Mouse (Mus musculus) heart, embryonic 15.5 days (tissue): ENCODE measurements around the gene Tmem50a. TPM values are rescaled to one million over a fixed set of nuclear protein-coding genes. Genes with fewer than 3 reads are reported as not detected.

ENCODE experiments used
- ATAC-seq: fragments of 200-750 bp; cut with Nextera tagmentation; replicated peaks from 2 replicates; pipeline ENCODE4 v1.8.0; 2017; ENCODE audit warnings: low read depth, moderate TSS enrichment; ENCODE audit not compliant: insufficient number of reproducible peaks, insufficient read depth, low FRiP score
- H3K27ac ChIP-seq: fragments of 300-500 bp; sonication (generic); 2 replicates; pipeline ENCODE4 v1.5.1; 2015; ENCODE audit warnings: mild to moderate bottlenecking, inconsistent platforms
- H3K27me3 ChIP-seq: fragments of 300-500 bp; sonication (generic); 2 replicates; pipeline ENCODE4 v1.6.1; 2015; ENCODE audit warnings: inconsistent platforms
- H3K36me3 ChIP-seq: fragments of 300-500 bp; sonication (generic); 2 replicates; pipeline ENCODE4 v1.6.1; 2015; ENCODE audit warnings: mild to moderate bottlenecking, inconsistent platforms
- H3K4me1 ChIP-seq: fragments of 300-500 bp; sonication (generic); replicated peaks from 2 replicates; pipeline ENCODE4 v1.6.1; 2015; ENCODE audit warnings: inconsistent platforms
- H3K4me2 ChIP-seq: fragments of 300-500 bp; sonication (generic); 2 replicates; pipeline ENCODE4 v1.6.1; 2015; ENCODE audit warnings: inconsistent platforms, mild to moderate bottlenecking, moderate library complexity
- H3K4me3 ChIP-seq: fragments of 300-500 bp; sonication (generic); 2 replicates; pipeline ENCODE4 v1.5.1; 2015; ENCODE audit warnings: mild to moderate bottlenecking, inconsistent platforms
- H3K9ac ChIP-seq: fragments of 300-500 bp; sonication (generic); 2 replicates; pipeline ENCODE4 v1.6.1; 2015; ENCODE audit warnings: mild to moderate bottlenecking, inconsistent platforms
- H3K9me3 ChIP-seq: fragments of 300-500 bp; sonication (generic); replicated peaks from 2 replicates; pipeline ENCODE4 v1.6.1; 2016; ENCODE audit warnings: inconsistent platforms
- WGBS: fragments of 180-500 bp; shearing (Covaris S2); methylation state at CpG from one replicate; pipeline ENCODE4 v1.1.7; 2015; ENCODE audit warnings: mixed read lengths; 5-methylcytosine and 5-hydroxymethylcytosine counted together
- polyA plus RNA-seq: library from polyadenylated mRNA; unstranded; fragments of >200 nt; fragmentation: Nextera tagmentation; extraction: Ambion mirVana; gene quantifications from 2 replicates; pipeline ENCODE4 v1.2.1, GENCODE M21; 2015

The Tmem50a gene
- polyA plus RNA-seq, 1 experiment from 2014 or later: 142 TPM

- Histone ChIP-seq H3K27me3 (peaks cover 28% of the 10 kb centered on the region), H3K9me3 (no peaks in the 10 kb centered on the region), H3K4me3 (peak overlapping the region; percentile 16; the same call in 1 of the 2 replicates), H3K4me1 (peaks cover 12% of the 10 kb centered on the region), H3K27ac (no peak overlapping the region), H3K9ac (no peak overlapping the region), H3K36me3 (no peaks in the 10 kb centered on the region), H3K4me2 (peak overlapping the region; percentile 52)
- 48% methylated on average over 7 of the region's 7 CpGs for WGBS
- no peak for ATAC-seq
Observed at GRCm38 (mm10) chr4:134869815-134870375, 44.9 kb downstream of the Tmem50a start.

- H3K27me3 ChIP-seq: peaks cover 28% of the 10 kb centered on the region
- H3K4me1 ChIP-seq: peaks cover 16% of the 10 kb centered on the region
- no peaks in the 10 kb centered on the region for H3K36me3 ChIP-seq
- H3K4me3 ChIP-seq: peak overlapping the region; percentile 16; the same call in 1 of the 2 replicates
- 10% methylated on average over 16 of the region's 16 CpGs for WGBS
- 0 out of 2 replicates have a peak, but pooled peaks have one; percentile 35 for ATAC-seq
- peak overlapping the region; percentile 52 for H3K4me2 ChIP-seq
- no peaks in the 10 kb centered on the region for H3K9me3 ChIP-seq
- no peak overlapping the region for H3K9ac ChIP-seq
- H3K27ac ChIP-seq: no peak overlapping the region
Observed at GRCm38 (mm10) chr4:134869068-134869730, 45.6 kb downstream of the Tmem50a start.

GRCm38 (mm10) chr4:134868490-134868889, 46.3 kb downstream of the Tmem50a start:
- Histone ChIP-seq H3K36me3 (no peaks in the 10 kb centered on the region), H3K4me1 (peaks cover 16% of the 10 kb centered on the region), H3K27ac (no peak overlapping the region), H3K9me3 (no peaks in the 10 kb centered on the region), H3K4me2 (no peak overlapping the region), H3K4me3 (no peak overlapping the region), H3K27me3 (peaks cover 28% of the 10 kb centered on the region), H3K9ac (no peak overlapping the region)
- ATAC-seq: no peak
- 28% methylated on average over 8 of the region's 9 CpGs for WGBS

GRCm38 (mm10) chr4:134868065-134868464, 46.8 kb downstream of the Tmem50a start:
- no peak for ATAC-seq
- H3K4me3 ChIP-seq: no peak overlapping the region
- no peak overlapping the region for H3K4me2 ChIP-seq
- peaks cover 28% of the 10 kb centered on the region for H3K27me3 ChIP-seq
- H3K9ac ChIP-seq: no peak overlapping the region
- peaks cover 16% of the 10 kb centered on the region for H3K4me1 ChIP-seq
- 79% methylated on average over 10 of the region's 10 CpGs for WGBS
- no peak overlapping the region for H3K27ac ChIP-seq
- no peaks in the 10 kb centered on the region for H3K9me3 ChIP-seq
- no peaks in the 10 kb centered on the region for H3K36me3 ChIP-seq

- H3K27ac ChIP-seq: no peak overlapping the region
- H3K4me1 ChIP-seq: peaks cover 16% of the 10 kb centered on the region
- H3K4me3 ChIP-seq: no peak overlapping the region
- no peak for ATAC-seq
- 87% methylated on average over 8 of the region's 8 CpGs for WGBS
- no peak overlapping the region for H3K4me2 ChIP-seq
- peaks cover 28% of the 10 kb centered on the region for H3K27me3 ChIP-seq
- no peak overlapping the region for H3K9ac ChIP-seq
- no peaks in the 10 kb centered on the region for H3K9me3 ChIP-seq
- no peaks in the 10 kb centered on the region for H3K36me3 ChIP-seq
Observed at GRCm38 (mm10) chr4:134867661-134868060, 47.2 kb downstream of the Tmem50a start.

GRCm38 (mm10) chr4:134867213-134867612, 47.6 kb downstream of the Tmem50a start:
- Histone ChIP-seq H3K9ac (no peak overlapping the region), H3K27ac (no peak overlapping the region), H3K4me3 (no peak overlapping the region), H3K4me2 (no peak overlapping the region), H3K27me3 (peaks cover 28% of the 10 kb centered on the region), H3K4me1 (peaks cover 16% of the 10 kb centered on the region), H3K36me3 (no peaks in the 10 kb centered on the region), H3K9me3 (no peaks in the 10 kb centered on the region)
- WGBS: 91% methylated on average over 8 of the region's 8 CpGs
- no peak for ATAC-seq

- ATAC-seq: no peak
- Histone ChIP-seq H3K4me2 (no peak overlapping the region), H3K27me3 (peaks cover 27% of the 10 kb centered on the region), H3K4me3 (no peak overlapping the region), H3K36me3 (no peaks in the 10 kb centered on the region), H3K27ac (no peak overlapping the region), H3K4me1 (peaks cover 16% of the 10 kb centered on the region), H3K9ac (no peak overlapping the region), H3K9me3 (no peaks in the 10 kb centered on the region)
- WGBS: 77% methylated on average over 5 of the region's 5 CpGs
Observed at GRCm38 (mm10) chr4:134865789-134866188, 49.0 kb downstream of the Tmem50a start.

GRCm38 (mm10) chr4:134865340-134865739, 49.5 kb downstream of the Tmem50a start:
- no peak overlapping the region for H3K4me2 ChIP-seq
- H3K9ac ChIP-seq: no peak overlapping the region
- no peak overlapping the region for H3K27ac ChIP-seq
- peaks cover 16% of the 10 kb centered on the region for H3K4me1 ChIP-seq
- H3K27me3 ChIP-seq: peaks cover 22% of the 10 kb centered on the region
- no peak overlapping the region for H3K4me3 ChIP-seq
- H3K9me3 ChIP-seq: no peaks in the 10 kb centered on the region
- no peaks in the 10 kb centered on the region for H3K36me3 ChIP-seq
- ATAC-seq: no peak
- 63% methylated on average over 6 of the region's 6 CpGs for WGBS

- Histone ChIP-seq H3K4me1 (peaks cover 6% of the 10 kb centered on the region), H3K9ac (no peak within 1 kb of the TSS), H3K27me3 (peaks cover 10% of the 10 kb centered on the region), H3K4me3 (no peak within 1 kb of the TSS), H3K36me3 (no peaks in the 10 kb centered on the region), H3K4me2 (no peak within 1 kb of the TSS), H3K27ac (no peak within 1 kb of the TSS), H3K9me3 (no peaks in the 10 kb centered on the region)
- 0 out of 2 replicates have a peak, but pooled peaks have one; percentile 22 for ATAC-seq
- WGBS: 41% methylated on average over 14 of the region's 14 CpGs
Observed at GRCm38 (mm10) chr4:134863937-134864729, 50.7 kb downstream of the Tmem50a start, which contains the start of gene Rhd. Gene Rhd (plus strand): TSS chr4:134864536.

- 76% methylated on average over 7 of the region's 7 CpGs for WGBS
- ATAC-seq: no peak
- Histone ChIP-seq H3K27ac (no peak overlapping the region), H3K27me3 (no peaks in the 10 kb centered on the region; the same call in 1 of the 2 replicates), H3K4me1 (peaks cover 4% of the 10 kb centered on the region), H3K4me2 (no peak overlapping the region), H3K9ac (no peak overlapping the region), H3K4me3 (no peak overlapping the region), H3K9me3 (no peaks in the 10 kb centered on the region), H3K36me3 (no peaks in the 10 kb centered on the region)
Observed at GRCm38 (mm10) chr4:134862996-134863395, 51.8 kb downstream of the Tmem50a start.

- no peaks in the 10 kb centered on the region for H3K9me3 ChIP-seq
Observed at GRCm38 (mm10) chr4:134861884-134862283, 52.9 kb downstream of the Tmem50a start.

More at GRCm38 (mm10) chr4:134861884-134862283, 52.9 kb downstream of the Tmem50a start:
- H3K4me3 ChIP-seq: no peak overlapping the region
- no peak for ATAC-seq
- H3K27me3 ChIP-seq: no peaks in the 10 kb centered on the region
- H3K36me3 ChIP-seq: no peaks in the 10 kb centered on the region
- WGBS: 75% methylated on average over 6 of the region's 6 CpGs
- H3K4me2 ChIP-seq: no peak overlapping the region
- H3K4me1 ChIP-seq: peaks cover 4% of the 10 kb centered on the region
- no peak overlapping the region for H3K27ac ChIP-seq
- no peak overlapping the region for H3K9ac ChIP-seq
